Mouse (Mus musculus): Measurements from ENCODE around the gene Abcc9. TPM values are rescaled to one million over a fixed set of nuclear protein-coding genes. Genes with fewer than 3 reads are reported as not detected.

Abcc9 gene
- polyA plus RNA-seq, 1 experiment from 2014 or later, result 1.9 TPM

- no peak overlapping the region for H3K4me3 ChIP-seq (replicated peaks)
- WGBS, result 89% methylated on average over 3 of the region's 3 CpGs
- no peak overlapping the region for H3K9ac ChIP-seq
- H3K4me2 ChIP-seq, result no peak overlapping the region
- H3K36me3 ChIP-seq (replicated peaks), result no peaks in the 10 kb centered on the region
- no peaks in the 10 kb centered on the region for H3K9me3 ChIP-seq
- H3K4me1 ChIP-seq, result no peaks in the 10 kb centered on the region
- H3K27me3 ChIP-seq, result no peaks in the 10 kb centered on the region
- no peak for ATAC-seq (ENCODE audit: low FRiP score)
- no peak overlapping the region for H3K27ac ChIP-seq
These were observed 52.8 kb downstream of the Abcc9 start for GRCm38 (mm10) chr6:142649331-142649730.

- Histone ChIP-seq H3K9ac (no peak overlapping the region), H3K4me3 (replicated peaks) (no peak overlapping the region), H3K4me1 (no peaks in the 10 kb centered on the region), H3K9me3 (no peaks in the 10 kb centered on the region), H3K36me3 (replicated peaks) (no peaks in the 10 kb centered on the region), H3K27me3 (no peaks in the 10 kb centered on the region), H3K4me2 (no peak overlapping the region), H3K27ac (no peak overlapping the region)
- WGBS, result 81% methylated on average over 7 of the region's 7 CpGs
- no peak for ATAC-seq (ENCODE audit: low FRiP score)
These were observed 56.6 kb downstream of the Abcc9 start for GRCm38 (mm10) chr6:142645474-142645873.

GRCm38 (mm10) chr6:142639301-142639700 is 62.8 kb downstream of the Abcc9 start:
- Histone ChIP-seq H3K27me3 (no peaks in the 10 kb centered on the region), H3K9ac (no peak overlapping the region), H3K27ac (no peak overlapping the region), H3K4me2 (no peak overlapping the region), H3K36me3 (replicated peaks) (no peaks in the 10 kb centered on the region), H3K9me3 (no peaks in the 10 kb centered on the region), H3K4me1 (0 out of 2 replicates have a peak, but pooled peaks cover 2% of the 10 kb centered on the region), H3K4me3 (replicated peaks) (no peak overlapping the region)
- 87% methylated on average over 10 of the region's 10 CpGs for WGBS
- no peak for ATAC-seq (ENCODE audit: low FRiP score)

- Histone ChIP-seq H3K27ac (no peak overlapping the region), H3K4me2 (no peak overlapping the region), H3K27me3 (no peaks in the 10 kb centered on the region), H3K4me3 (replicated peaks) (no peak overlapping the region), H3K36me3 (replicated peaks) (no peaks in the 10 kb centered on the region), H3K4me1 (0 out of 2 replicates have a peak, but pooled peaks cover 2% of the 10 kb centered on the region), H3K9ac (no peak overlapping the region), H3K9me3 (no peaks in the 10 kb centered on the region)
- 70% methylated on average over 4 of the region's 4 CpGs for WGBS
- ATAC-seq (ENCODE audit: low FRiP score), result no peak
These were observed 66.5 kb downstream of the Abcc9 start for GRCm38 (mm10) chr6:142635654-142636053.

GRCm38 (mm10) chr6:142635185-142635583 is 66.9 kb downstream of the Abcc9 start:
- Histone ChIP-seq H3K9ac (no peak overlapping the region), H3K36me3 (replicated peaks) (no peaks in the 10 kb centered on the region), H3K4me3 (replicated peaks) (no peak overlapping the region), H3K4me2 (no peak overlapping the region), H3K27ac (no peak overlapping the region), H3K27me3 (no peaks in the 10 kb centered on the region), H3K9me3 (no peaks in the 10 kb centered on the region), H3K4me1 (0 out of 2 replicates have a peak, but pooled peaks cover 2% of the 10 kb centered on the region)
- 0 out of 2 replicates have a peak, but pooled peaks have one; percentile 36 for ATAC-seq (ENCODE audit: low FRiP score)

- 52% methylated on average over 10 of the region's 10 CpGs for WGBS
- no peaks in the 10 kb centered on the region for H3K27me3 ChIP-seq
- H3K9ac ChIP-seq, result no peak overlapping the region
- no peak overlapping the region for H3K27ac ChIP-seq
- H3K36me3 ChIP-seq (replicated peaks), result no peaks in the 10 kb centered on the region
- H3K4me2 ChIP-seq, result no peak overlapping the region
- H3K4me1 ChIP-seq, result 0 out of 2 replicates have a peak, but pooled peaks cover 2% of the 10 kb centered on the region
- ATAC-seq (ENCODE audit: low FRiP score), result no peak
- H3K9me3 ChIP-seq, result no peaks in the 10 kb centered on the region
- no peak overlapping the region for H3K4me3 ChIP-seq (replicated peaks)
These were observed 67.5 kb downstream of the Abcc9 start for GRCm38 (mm10) chr6:142634530-142635184.

GRCm38 (mm10) chr6:142623351-142623750 is 78.8 kb downstream of the Abcc9 start:
- no peaks in the 10 kb centered on the region for H3K4me1 ChIP-seq
- 86% methylated on average over 6 of the region's 6 CpGs for WGBS
- H3K36me3 ChIP-seq (replicated peaks), result no peaks in the 10 kb centered on the region
- no peak for ATAC-seq (ENCODE audit: low FRiP score)
- no peak overlapping the region for H3K4me2 ChIP-seq
- H3K27me3 ChIP-seq, result no peaks in the 10 kb centered on the region
- H3K4me3 ChIP-seq (replicated peaks), result no peak overlapping the region
- H3K9ac ChIP-seq, result no peak overlapping the region
- no peak overlapping the region for H3K27ac ChIP-seq
- H3K9me3 ChIP-seq, result no peaks in the 10 kb centered on the region

- Histone ChIP-seq H3K4me2 (no peak overlapping the region), H3K4me3 (replicated peaks) (no peak overlapping the region), H3K27me3 (no peaks in the 10 kb centered on the region), H3K4me1 (no peaks in the 10 kb centered on the region), H3K27ac (no peak overlapping the region), H3K9ac (no peak overlapping the region), H3K36me3 (replicated peaks) (no peaks in the 10 kb centered on the region), H3K9me3 (no peaks in the 10 kb centered on the region)
- ATAC-seq (ENCODE audit: low FRiP score), result no peak
- WGBS, result 47% methylated on average over 3 of the region's 3 CpGs
These were observed 85.5 kb downstream of the Abcc9 start for GRCm38 (mm10) chr6:142616659-142617058.

- no peaks in the 10 kb centered on the region for H3K9me3 ChIP-seq
- H3K27ac ChIP-seq, result no peak overlapping the region
- 88% methylated on average over 10 of the region's 10 CpGs for WGBS
- no peak overlapping the region for H3K4me3 ChIP-seq (replicated peaks)
- H3K4me1 ChIP-seq, result no peaks in the 10 kb centered on the region
- H3K36me3 ChIP-seq (replicated peaks), result no peaks in the 10 kb centered on the region
- H3K4me2 ChIP-seq, result no peak overlapping the region
- no peaks in the 10 kb centered on the region for H3K27me3 ChIP-seq
- ATAC-seq (ENCODE audit: low FRiP score), result no peak
- H3K9ac ChIP-seq, result no peak overlapping the region
These were observed 87.8 kb downstream of the Abcc9 start for GRCm38 (mm10) chr6:142614324-142614723.

- Histone ChIP-seq H3K4me1 (no peaks in the 10 kb centered on the region), H3K27me3 (no peaks in the 10 kb centered on the region), H3K4me2 (no peak overlapping the region), H3K4me3 (replicated peaks) (no peak overlapping the region), H3K27ac (no peak overlapping the region), H3K9ac (no peak overlapping the region), H3K9me3 (no peaks in the 10 kb centered on the region), H3K36me3 (replicated peaks) (no peaks in the 10 kb centered on the region)
- 85% methylated on average over 8 of the region's 8 CpGs for WGBS
- no peak for ATAC-seq (ENCODE audit: low FRiP score)
These were observed 89.7 kb downstream of the Abcc9 start for GRCm38 (mm10) chr6:142612366-142612765.

- Histone ChIP-seq H3K36me3 (replicated peaks) (no peaks in the 10 kb centered on the region), H3K4me2 (no peak overlapping the region), H3K4me3 (replicated peaks) (no peak overlapping the region), H3K27ac (no peak overlapping the region), H3K9ac (no peak overlapping the region), H3K27me3 (no peaks in the 10 kb centered on the region), H3K9me3 (no peaks in the 10 kb centered on the region), H3K4me1 (no peaks in the 10 kb centered on the region)
- ATAC-seq (ENCODE audit: low FRiP score), result no peak
- WGBS, result 66% methylated on average over 9 of the region's 9 CpGs
These were observed 92.4 kb downstream of the Abcc9 start for GRCm38 (mm10) chr6:142609401-142610373.

GRCm38 (mm10) chr6:142607080-142607479 is 95.0 kb downstream of the Abcc9 start:
- no peak overlapping the region for H3K9ac ChIP-seq
- no peaks in the 10 kb centered on the region for H3K27me3 ChIP-seq
- ATAC-seq (ENCODE audit: low FRiP score), result no peak
- WGBS, result 56% methylated on average over 7 of the region's 7 CpGs
- H3K4me2 ChIP-seq, result no peak overlapping the region
- H3K36me3 ChIP-seq (replicated peaks), result no peaks in the 10 kb centered on the region
- H3K9me3 ChIP-seq, result no peaks in the 10 kb centered on the region
- no peaks in the 10 kb centered on the region for H3K4me1 ChIP-seq
- no peak overlapping the region for H3K27ac ChIP-seq
- H3K4me3 ChIP-seq (replicated peaks), result no peak overlapping the region
